Mouse (Mus musculus): ENCODE results near the gene Ier5l.

GRCm38 (mm10) chr2:30458349-30458748 lies 15.7 kb downstream of the Ier5l start:
- TF ChIP-seq CTCF (IDR thresholded peaks at IDR 0.05; ENCODE audit: low read depth, low read length) = no peak
- no peak for TF ChIP-seq POLR2AphosphoS5 (IDR thresholded peaks at IDR 0.05; ENCODE audit: insufficient replicate concordance, low read depth, low read length)
- no peak for TF ChIP-seq TAL1 (conservative IDR thresholded peaks at IDR 0.05; ENCODE audit: low read depth, low read length)
- TF ChIP-seq GATA1 (IDR thresholded peaks at IDR 0.05; ENCODE audit: borderline replicate concordance, low read length) = no peak
